Mouse (Mus musculus) embryonic facial prominence, embryonic 10.5 days (tissue): ENCODE data around the gene Igsf3. TPM values are rescaled to one million over a fixed set of nuclear protein-coding genes. Genes with fewer than 3 reads are reported as not detected.
"Not testable (repeated sequence)": the region's sequence is repeated elsewhere in the genome, so short reads cannot be mapped to it uniquely, and the experiment has no call there.

Experiments used
- DNase-seq: peaks from one replicate; pipeline ENCODE4 v3.0.0-alpha.2; 2017; ENCODE audit warnings: low spot score
- H3K27ac ChIP-seq: fragments of 300-500 bp; sonication (generic); replicated peaks from 2 replicates; pipeline ENCODE4 v1.5.1; 2016; ENCODE audit warnings: mild to moderate bottlenecking
- H3K27me3 ChIP-seq: fragments of 300-500 bp; sonication (generic); replicated peaks from 2 replicates; pipeline ENCODE4 v1.6.1; 2016; ENCODE audit warnings: low read depth, mild to moderate bottlenecking; ENCODE audit not compliant: poor library complexity, severe bottlenecking
- H3K36me3 ChIP-seq: fragments of 300-500 bp; sonication (generic); replicated peaks from 2 replicates; pipeline ENCODE4 v1.6.1; 2016; ENCODE audit warnings: mild to moderate bottlenecking, moderate library complexity
- H3K4me1 ChIP-seq: fragments of 300-500 bp; sonication (generic); 2 replicates; pipeline ENCODE4 v1.6.1; 2016
- H3K4me3 ChIP-seq: fragments of 300-500 bp; sonication (generic); 2 replicates; pipeline ENCODE4 v1.5.1; 2016; ENCODE audit warnings: mild to moderate bottlenecking, moderate library complexity
- H3K9me3 ChIP-seq: fragments of 300-500 bp; sonication (generic); 2 replicates; pipeline ENCODE4 v1.6.1; 2016; ENCODE audit warnings: mild to moderate bottlenecking
- WGBS: fragments of 180-500 bp; shearing (Covaris S2); methylation state at CpG from one replicate; pipeline ENCODE4 v1.1.7; 2016; 5-methylcytosine and 5-hydroxymethylcytosine counted together
- polyA plus RNA-seq: library from polyadenylated mRNA; unstranded; fragments of >200 nt; fragmentation: Nextera tagmentation; extraction: Ambion mirVana; gene quantifications from 2 replicates; pipeline ENCODE4 v1.2.1, GENCODE M21; 2016

Igsf3 gene
- polyA plus RNA-seq, 1 experiment from 2014 or later, result 59.2 TPM

DNA sequence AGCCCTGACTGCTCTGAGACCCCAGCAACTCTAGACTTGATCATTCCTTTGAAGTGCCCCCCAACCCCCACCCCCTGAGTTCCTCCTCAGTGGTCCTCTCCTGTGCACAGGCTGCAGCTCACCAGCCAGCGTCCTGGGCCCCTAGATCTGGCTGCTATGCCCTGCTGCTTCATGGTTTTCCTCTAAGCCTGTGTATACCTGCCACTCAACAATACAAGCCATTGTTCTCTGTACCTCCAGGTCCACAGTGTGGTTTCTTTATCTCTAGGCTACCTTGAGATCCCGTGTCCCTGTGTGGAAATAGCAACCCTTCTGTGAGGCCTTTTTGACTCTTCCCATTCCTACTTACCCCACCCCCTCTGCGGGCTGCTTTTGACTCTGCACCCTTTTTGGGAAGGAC is 33.9 kb downstream of the Igsf3 start:
- Histone ChIP-seq H3K36me3 (no peaks in the 10 kb centered on the region), H3K4me3 (no peak overlapping the region), H3K27me3 (no peaks in the 10 kb centered on the region), H3K27ac (peak overlapping the region; percentile 62), H3K9me3 (no peaks in the 10 kb centered on the region), H3K4me1 (peaks cover 92% of the 10 kb centered on the region)
- WGBS, result 34% methylated on average over 3 of the region's 3 CpGs
- DNase-seq, result no peak

DNA sequence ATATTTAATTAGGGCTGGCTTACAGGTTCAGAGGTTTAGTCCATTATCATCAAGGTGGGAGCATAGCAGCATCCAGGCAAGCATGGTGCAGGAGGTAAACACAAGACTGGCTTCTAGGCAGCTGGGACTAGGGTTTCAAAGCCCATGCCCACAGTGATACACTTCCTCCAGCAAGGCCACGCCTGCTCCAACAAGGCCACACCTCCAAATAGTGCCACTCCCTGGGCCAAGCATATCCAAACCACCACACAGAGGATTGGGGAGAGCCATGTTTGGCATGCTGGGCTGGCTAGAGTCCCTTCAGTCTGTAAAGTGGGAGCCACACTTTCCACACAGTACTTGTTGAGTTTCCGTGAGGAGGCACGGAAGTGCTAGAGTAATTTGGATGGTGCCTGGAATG is 34.7 kb downstream of the Igsf3 start:
- H3K4me3 ChIP-seq, result no peak overlapping the region
- no peak for DNase-seq
- no peaks in the 10 kb centered on the region for H3K9me3 ChIP-seq
- WGBS, result 79% methylated on average over 3 of the region's 3 CpGs
- H3K27me3 ChIP-seq, result no peaks in the 10 kb centered on the region
- 0 out of 2 replicates have a peak overlapping the region, but pooled peaks have one; percentile 40 for H3K27ac ChIP-seq
- no peaks in the 10 kb centered on the region for H3K36me3 ChIP-seq
- peaks cover 92% of the 10 kb centered on the region for H3K4me1 ChIP-seq

DNA sequence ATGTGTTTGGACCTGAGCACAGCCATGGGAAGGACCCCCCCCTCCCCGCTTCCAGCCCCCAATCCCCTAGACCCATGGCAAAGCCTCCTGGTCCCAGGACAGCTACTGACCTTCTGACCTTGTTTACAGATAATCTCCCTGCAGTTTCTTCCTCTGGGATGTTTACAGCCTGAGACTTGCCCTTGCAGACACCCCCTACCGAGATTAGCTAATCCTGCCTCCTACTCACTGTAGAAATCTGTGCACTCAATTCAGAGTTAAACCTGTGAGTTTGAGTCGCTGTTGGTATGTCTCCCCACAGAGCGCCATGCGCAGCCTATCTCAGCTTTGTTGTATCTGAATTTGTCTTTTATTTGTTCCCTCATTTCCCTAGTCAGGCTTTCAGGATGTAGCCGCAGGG is 35.2 kb downstream of the Igsf3 start:
- H3K4me3 ChIP-seq, result no peak overlapping the region
- H3K36me3 ChIP-seq, result no peaks in the 10 kb centered on the region
- H3K27me3 ChIP-seq, result no peaks in the 10 kb centered on the region
- H3K4me1 ChIP-seq, result peaks cover 92% of the 10 kb centered on the region
- WGBS, result 77% methylated on average over 6 of the region's 6 CpGs
- DNase-seq, result no peak
- H3K9me3 ChIP-seq, result no peaks in the 10 kb centered on the region
- H3K27ac ChIP-seq, result 0 out of 2 replicates have a peak overlapping the region, but pooled peaks have one; percentile 40

DNA sequence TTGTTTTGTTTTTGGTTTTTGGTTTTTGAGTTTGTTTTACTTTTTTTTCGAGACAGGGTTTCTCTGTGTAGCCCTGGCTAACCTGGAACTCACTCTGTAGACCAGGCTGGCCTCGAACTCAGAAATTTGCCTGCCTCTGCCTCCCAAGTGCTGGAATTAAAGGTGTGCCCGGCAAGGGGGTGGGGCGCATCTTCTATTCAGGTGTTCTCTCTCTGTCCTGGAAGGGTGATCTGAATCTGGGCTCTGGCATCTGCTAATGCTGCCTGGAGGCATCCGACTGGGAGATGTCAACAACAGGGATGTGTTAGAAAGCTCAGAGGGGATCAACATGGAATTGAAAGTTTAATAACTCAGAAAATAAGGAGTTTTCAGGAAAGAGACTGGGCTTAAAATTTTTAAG is 36.1 kb downstream of the Igsf3 start:
- not testable (repeated sequence) for H3K9me3 ChIP-seq, H3K27me3 ChIP-seq, H3K36me3 ChIP-seq, DNase-seq, H3K4me3 ChIP-seq, H3K27ac ChIP-seq
- peaks cover 88% of the 10 kb centered on the region for H3K4me1 ChIP-seq
- 86% methylated on average over 5 of the region's 5 CpGs for WGBS

DNA sequence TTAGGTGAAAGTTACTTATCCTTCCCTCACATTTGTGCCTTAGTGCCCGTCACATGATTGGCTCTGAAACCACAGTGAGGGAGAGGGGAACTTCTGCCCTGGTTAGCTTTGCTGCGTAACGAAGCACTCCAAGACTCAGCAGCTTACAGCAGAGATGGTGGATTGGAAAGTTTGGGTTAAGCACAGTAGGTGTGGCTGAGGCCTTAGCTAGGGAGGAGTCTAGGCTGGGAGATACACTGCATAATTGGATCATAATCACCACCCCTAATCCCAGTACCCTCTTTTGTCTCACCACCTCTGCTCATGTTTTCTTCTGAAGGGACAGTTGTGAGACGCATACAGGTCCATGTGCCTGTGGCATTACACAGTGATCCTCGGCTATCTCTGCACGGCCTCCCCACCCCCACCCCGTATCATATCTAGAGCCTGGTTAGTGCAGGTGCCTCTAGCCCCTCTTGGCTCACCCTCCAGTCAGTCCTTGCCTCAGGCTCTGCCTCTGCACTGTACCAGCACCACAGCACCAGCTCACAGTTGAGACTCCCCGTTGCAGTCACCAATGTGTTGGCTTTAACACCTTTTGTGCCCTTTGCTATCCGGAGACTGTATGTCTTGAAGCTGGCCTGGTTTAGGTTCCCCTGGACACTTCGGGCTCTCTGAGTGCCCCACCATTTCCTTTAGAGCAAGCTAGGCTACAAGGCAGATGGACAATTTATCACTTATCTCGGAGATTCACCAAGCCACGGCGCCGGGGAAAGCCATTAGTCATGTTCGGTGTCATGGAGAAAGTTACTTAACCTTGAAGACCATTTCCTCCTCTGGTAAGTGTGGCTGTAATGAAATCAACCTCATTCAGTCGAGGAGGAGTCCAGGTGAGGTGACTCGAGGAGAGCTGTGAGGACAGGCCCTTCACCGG is 42.1 kb downstream of the Igsf3 start:
- H3K27me3 ChIP-seq, result no peaks in the 10 kb centered on the region
- WGBS, result 88% methylated on average over 18 of the region's 18 CpGs
- no peaks in the 10 kb centered on the region for H3K9me3 ChIP-seq
- no peaks in the 10 kb centered on the region for H3K36me3 ChIP-seq
- H3K4me3 ChIP-seq, result no peak overlapping the region
- peaks cover 82% of the 10 kb centered on the region for H3K4me1 ChIP-seq
- DNase-seq, result no peak
- H3K27ac ChIP-seq, result no peak overlapping the region

DNA sequence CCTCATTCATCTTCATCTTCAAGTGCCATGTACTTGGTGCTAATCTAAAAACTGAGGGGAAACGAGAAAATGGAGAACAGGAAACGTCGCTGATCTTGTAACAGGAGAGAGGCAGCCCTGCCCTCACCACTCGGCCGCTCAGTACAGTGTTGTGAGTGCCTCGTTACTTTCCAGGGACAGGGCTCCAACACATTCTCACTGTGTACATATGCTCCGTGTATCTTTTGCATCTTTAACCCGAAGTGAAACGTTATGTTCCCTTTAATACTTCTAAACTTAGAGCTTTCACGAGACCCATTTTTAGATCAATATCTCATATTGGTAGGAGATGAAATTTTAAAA is 42.7 kb downstream of the Igsf3 start:
- WGBS, result 77% methylated on average over 10 of the region's 10 CpGs
- no peaks in the 10 kb centered on the region for H3K9me3 ChIP-seq
- DNase-seq, result no peak
- H3K27ac ChIP-seq, result no peak overlapping the region
- no peak overlapping the region for H3K4me3 ChIP-seq
- no peaks in the 10 kb centered on the region for H3K36me3 ChIP-seq
- no peaks in the 10 kb centered on the region for H3K27me3 ChIP-seq
- peaks cover 82% of the 10 kb centered on the region for H3K4me1 ChIP-seq

DNA sequence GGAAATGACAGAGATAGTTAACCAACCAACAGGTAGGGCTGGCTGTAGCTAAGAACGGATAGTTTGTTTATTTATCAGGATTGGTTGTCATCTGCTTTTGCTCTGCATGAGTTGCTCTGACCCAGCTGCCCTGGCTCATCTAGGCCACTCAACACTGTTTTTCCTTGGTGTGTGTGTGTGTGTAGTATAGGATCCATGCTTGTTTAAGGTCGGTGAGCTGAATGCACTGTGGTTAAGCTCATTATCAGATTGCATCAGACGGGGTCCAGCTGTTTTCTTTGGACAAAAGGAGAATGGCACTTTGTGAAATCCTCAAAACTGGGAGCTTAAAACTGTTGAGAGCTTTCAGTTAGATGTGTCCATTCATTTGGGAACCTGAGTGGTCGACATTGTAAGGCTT is 46.3 kb downstream of the Igsf3 start:
- WGBS, result 28% methylated on average over 4 of the region's 4 CpGs

DNA sequence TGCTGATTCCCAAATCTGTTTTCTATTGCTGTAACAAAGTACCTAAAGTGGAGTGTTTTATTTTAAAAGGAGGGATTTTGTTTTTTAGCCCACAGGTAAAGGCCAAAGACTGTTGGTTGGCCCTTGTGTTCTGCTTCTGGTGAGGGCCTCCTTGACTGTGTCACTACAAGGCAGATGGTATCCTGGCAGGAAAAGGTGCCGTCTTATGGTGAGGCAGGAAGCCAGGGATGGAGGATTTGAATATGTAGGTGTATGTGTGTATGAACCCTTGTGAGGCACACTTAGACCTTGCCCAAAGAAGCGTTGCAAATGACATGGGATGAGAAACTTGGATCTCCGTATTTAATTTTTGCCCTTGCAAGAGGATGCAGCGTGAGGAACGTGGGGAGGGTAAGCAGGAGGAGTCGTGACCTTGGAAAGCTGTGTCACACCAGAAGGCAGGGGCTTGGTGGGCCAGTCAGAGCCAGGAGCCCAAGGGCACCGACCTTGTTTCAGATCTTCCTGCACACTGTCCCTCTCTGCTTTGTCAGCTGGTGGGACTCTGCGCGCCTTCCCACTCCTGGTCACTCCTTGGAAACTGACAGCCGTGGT is 47.5 kb downstream of the Igsf3 start:
- Histone ChIP-seq H3K4me3 (no peak overlapping the region), H3K36me3 (peaks cover 39% of the 10 kb centered on the region), H3K4me1 (peaks cover 48% of the 10 kb centered on the region), H3K27ac (no peak overlapping the region; the same call in 1 of the 2 replicates), H3K27me3 (no peaks in the 10 kb centered on the region), H3K9me3 (no peaks in the 10 kb centered on the region)
- 75% methylated on average over 10 of the region's 10 CpGs for WGBS
- no peak for DNase-seq

More for the DNA sequence above, 46.3 kb downstream of the Igsf3 start:
- Histone ChIP-seq H3K36me3 (peaks cover 30% of the 10 kb centered on the region), H3K27me3 (no peaks in the 10 kb centered on the region), H3K27ac (no peak overlapping the region), H3K4me1 (peaks cover 60% of the 10 kb centered on the region), H3K9me3 (no peaks in the 10 kb centered on the region), H3K4me3 (no peak overlapping the region)
- no peak for DNase-seq

DNA sequence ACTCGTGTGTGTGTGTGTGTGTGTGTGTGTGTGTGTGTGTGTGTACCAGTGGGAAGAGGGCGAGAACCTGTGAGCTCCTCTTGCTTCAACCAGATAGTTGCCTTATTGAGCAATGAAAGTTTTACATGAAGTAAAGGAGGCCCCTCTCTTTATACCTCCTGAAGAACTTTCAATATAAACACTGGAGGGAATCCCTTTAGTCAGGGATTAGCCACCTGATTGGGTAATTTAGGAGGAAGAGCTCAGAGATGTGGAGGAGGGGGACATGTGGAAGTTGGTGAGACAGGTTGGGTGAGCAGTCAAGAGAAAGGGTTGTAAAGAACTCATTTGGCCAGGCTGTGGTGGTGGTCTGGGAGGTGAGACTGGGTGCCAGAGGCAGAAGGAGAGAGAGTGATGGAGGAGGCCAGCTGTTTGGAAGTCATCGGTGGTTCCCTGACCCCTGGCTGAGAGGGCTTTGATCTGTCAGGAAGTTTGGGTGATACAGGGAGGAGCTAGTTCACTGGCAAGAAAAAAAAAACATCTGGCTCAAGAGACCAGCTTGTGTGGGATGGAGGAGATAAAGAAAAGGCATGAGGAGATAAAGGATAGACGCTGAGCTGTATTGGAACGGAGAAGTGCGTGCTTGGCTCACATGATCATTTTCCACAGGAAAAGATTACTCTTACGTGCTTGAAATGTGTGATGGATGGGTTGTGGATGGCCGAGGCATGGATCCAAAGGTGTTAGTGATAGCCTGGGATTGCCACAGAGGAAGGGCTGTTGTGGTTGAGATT is 53.3 kb downstream of the Igsf3 start:
- H3K36me3 ChIP-seq, result peaks cover 94% of the 10 kb centered on the region
- WGBS, result 82% methylated on average over 8 of the region's 8 CpGs

DNA sequence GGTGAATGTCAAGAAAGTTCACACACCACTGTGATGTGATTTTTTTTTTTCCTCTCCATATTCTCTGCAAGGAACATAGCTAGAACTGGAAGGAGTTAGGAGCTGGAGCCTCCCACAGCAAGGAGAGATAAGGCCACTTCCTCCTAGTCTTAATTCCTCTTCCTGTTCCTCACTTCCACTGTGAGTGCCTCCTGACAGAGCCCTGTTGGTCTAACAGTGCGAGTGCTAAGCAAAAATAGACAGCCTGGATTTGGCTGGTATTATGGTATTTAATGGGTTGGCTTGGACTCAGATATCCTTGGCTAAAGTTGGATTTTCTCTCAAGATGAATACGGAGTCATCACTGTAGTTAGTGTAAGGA is 53.9 kb downstream of the Igsf3 start:
- WGBS, result 88% methylated on average over 2 of the region's 2 CpGs
- H3K36me3 ChIP-seq, result peaks cover 95% of the 10 kb centered on the region
- DNase-seq, result no peak

More for the DNA sequence above, 53.3 kb downstream of the Igsf3 start:
- Histone ChIP-seq H3K4me1 (peaks cover 13% of the 10 kb centered on the region), H3K27me3 (no peaks in the 10 kb centered on the region), H3K4me3 (no peak overlapping the region), H3K9me3 (no peaks in the 10 kb centered on the region), H3K27ac (no peak overlapping the region)
- DNase-seq, result no peak

DNA sequence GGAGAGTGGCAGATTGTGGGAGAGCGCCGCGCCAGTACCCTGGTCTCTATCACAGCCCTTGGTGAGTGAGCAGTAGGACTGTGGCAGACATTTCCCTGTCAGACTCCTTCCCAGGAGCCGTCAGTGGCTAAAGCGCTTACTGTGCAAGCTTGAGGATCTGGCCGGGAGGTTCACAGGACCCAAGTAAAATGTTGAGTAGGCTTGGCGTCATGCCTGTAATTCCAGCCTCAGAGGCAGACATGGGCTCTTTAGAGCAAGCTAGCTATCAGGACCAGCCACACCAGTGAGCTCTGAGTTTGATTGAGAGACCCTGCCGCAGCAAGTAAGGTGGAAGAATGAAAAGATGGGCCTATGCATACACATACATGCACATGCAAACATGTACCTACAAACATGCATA is 58.8 kb downstream of the Igsf3 start:
- H3K27ac ChIP-seq, result no peak overlapping the region

More for the DNA sequence above, 53.9 kb downstream of the Igsf3 start:
- Histone ChIP-seq H3K9me3 (no peaks in the 10 kb centered on the region), H3K4me1 (peaks cover 10% of the 10 kb centered on the region), H3K27me3 (no peaks in the 10 kb centered on the region), H3K4me3 (no peak overlapping the region), H3K27ac (no peak overlapping the region)

DNA sequence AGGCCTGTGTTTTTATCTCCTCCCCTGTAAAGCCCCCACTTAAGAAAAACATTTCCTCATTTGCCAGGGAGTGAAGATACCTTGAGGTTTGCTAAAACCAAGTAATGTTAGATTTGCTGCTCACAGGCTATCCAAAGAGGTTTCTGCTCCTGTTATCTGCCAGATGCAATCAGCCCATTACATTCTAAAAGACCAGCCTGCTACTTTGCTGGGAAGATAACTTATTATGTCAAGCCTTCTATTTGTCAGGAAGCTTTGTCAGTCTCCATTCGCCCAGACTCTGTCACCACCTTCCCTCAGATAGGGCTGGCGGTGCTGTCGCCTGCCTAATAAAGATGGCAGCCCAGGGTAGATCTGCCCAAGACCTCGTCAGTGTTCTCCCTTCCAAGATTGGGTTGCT is 59.6 kb downstream of the Igsf3 start:
- 83% methylated on average over 4 of the region's 4 CpGs for WGBS
- H3K27me3 ChIP-seq, result no peaks in the 10 kb centered on the region
- H3K27ac ChIP-seq, result no peak overlapping the region
- DNase-seq, result no peak
- H3K9me3 ChIP-seq, result no peaks in the 10 kb centered on the region
- no peak overlapping the region for H3K4me3 ChIP-seq
- H3K36me3 ChIP-seq, result peaks cover 95% of the 10 kb centered on the region
- peaks cover 13% of the 10 kb centered on the region for H3K4me1 ChIP-seq

More for the DNA sequence above, 58.8 kb downstream of the Igsf3 start:
- DNase-seq, result no peak
- peaks cover 13% of the 10 kb centered on the region for H3K4me1 ChIP-seq
- peaks cover 95% of the 10 kb centered on the region for H3K36me3 ChIP-seq
- H3K27me3 ChIP-seq, result no peaks in the 10 kb centered on the region
- H3K9me3 ChIP-seq, result no peaks in the 10 kb centered on the region
- no peak overlapping the region for H3K4me3 ChIP-seq
- 92% methylated on average over 8 of the region's 8 CpGs for WGBS
